Mouse (Mus musculus) embryonic stem cell, embryonic (primary cell): ENCODE results near the gene Mrpl12.

Source experiments
- CTCF ChIA-PET, 4 experiments: fragments of 300-600 bp in 2 of 4; fragments of 350-600 bp in 2 of 4; sonication (Branson Sonifier 250); formaldehyde crosslinking; loops; one replicate each; lab custom pipeline; 2022; ENCODE audit warnings: inconsistent platforms in 2 of 4; lab: Charles Lee
- POLR2A ChIA-PET, 4 experiments: fragments of 300-600 bp in 2 of 4; fragments of 350-600 bp in 2 of 4; sonication (Branson Sonifier 250); formaldehyde crosslinking; loops; one replicate each; lab custom pipeline; 2022; ENCODE audit warnings: antibody characterized with exemption in 4 of 4, inconsistent platforms in 1 of 4; lab: Charles Lee

The Mrpl12 gene

DNA sequence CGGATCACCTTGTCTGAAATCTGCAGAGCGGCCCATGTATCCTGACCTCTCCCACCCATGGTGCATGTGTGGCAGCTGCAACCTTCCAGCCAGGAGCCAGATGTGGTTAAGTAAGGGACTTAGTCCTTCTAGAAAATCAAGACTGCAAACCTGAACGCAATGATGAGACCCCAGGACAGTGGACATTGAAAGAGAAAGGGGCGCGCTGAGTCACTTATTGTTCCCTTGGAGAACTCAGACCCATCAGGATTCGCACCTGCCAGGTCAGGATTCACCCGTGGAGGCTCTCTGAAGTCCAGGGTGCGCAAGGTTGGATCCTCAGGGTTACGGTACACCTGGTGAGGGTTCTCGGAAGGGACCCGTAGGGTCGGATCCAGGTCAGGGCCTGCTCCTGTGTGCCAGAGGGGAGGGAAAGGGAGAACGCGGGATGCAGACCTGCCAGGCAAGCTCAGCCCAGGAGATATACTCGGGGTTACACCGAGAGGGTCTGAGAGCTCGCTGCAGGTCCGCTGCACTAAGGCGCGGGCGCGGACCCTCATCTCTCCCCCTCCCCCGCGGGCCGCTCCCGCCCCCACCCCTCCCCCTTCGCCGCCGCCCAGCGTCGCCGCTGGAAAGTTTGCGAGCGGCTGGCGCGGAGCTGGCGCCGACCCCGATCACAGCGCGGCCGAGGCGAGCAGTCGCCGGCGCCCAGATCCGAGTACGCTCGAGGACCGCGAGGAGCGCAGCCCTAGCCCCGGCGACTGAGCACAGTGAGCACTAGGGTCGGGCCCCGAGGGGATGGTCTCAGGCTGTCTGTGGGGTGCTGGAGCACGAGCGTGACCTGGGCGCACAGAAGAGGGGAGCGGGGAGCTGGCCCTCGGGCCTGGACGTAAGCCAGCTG is 45.9 kb downstream of the Mrpl12 start, which contains the start of gene Gcgr:
Gene Gcgr, plus strand, starts transcription at position 615 of the 880 bp plus-strand sequence.
- POLR2A ChIA-PET = interaction anchor here in 3 of 4 experiments (0.6 to 3.6 kb wide), 30 partner anchors 9 to 552 kb away, joined by 3 to 18 read pairs (median 4); partner anchors contain the start of genes P4hb (in 3 of the 3), Mrpl12 (in 2 of the 3), Aspscr1 (in 1 of the 3) and Fasn (in 1 of the 3)
- CTCF ChIA-PET = interaction anchor here (0.5 to 2.6 kb wide), 16 partner anchors 12 to 911 kb away, joined by 3 to 9 read pairs (median 4); partner anchors contain the start of gene Slc25a10 (in 1 of the 4)

DNA sequence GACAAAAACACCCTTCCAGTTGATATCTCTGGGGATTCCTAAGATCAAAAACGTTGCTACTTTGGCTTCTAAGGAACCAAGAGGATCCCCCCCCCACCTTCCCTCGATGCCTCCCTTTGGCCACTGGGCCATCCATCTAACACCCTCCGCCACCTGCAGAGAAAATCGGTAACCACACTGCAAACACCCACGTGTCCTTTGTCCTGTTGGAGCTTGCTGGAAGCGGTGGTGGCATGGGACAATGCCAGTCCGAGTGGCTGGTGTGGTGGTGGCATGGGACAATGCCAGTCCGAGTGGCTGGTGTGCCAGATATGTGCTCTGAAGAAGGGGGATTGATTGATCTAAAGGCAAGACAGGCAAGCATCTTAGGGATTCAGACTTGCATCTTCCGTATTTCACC is 47.2 kb downstream of the Mrpl12 start:
- CTCF ChIA-PET = interaction anchor here in 3 of 4 experiments (0.6 to 2.6 kb wide), 8 partner anchors 10 to 608 kb away, joined by 3 to 9 read pairs (median 3); no protein-coding TSS in a partner anchor
- POLR2A ChIA-PET = interaction anchor here in 3 of 4 experiments (0.6 to 3.6 kb wide), 17 partner anchors 9 to 112 kb away, joined by 3 to 18 read pairs (median 5); partner anchors contain the start of genes P4hb (in 3 of the 3), Pycr1 (in 1 of the 3) and Slc25a10 (in 1 of the 3)

DNA sequence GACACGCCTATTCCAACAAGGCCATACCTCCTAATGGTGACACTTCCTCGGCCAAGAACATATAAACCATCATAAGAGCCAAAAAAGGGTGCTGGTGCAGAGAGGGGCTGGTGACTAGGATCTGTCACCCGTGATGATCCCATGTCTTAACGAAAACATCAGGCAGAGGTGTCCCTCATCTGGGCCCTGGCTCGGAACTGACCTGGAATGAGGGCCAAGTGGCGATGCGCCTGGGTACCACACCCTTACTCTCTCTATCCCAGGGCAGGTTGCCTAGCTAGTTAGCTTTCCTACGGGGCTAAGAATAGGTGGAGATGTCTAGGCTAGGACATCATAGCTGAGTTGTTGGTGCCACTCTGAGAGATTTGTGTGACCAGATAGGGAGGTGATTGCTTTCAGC is 49.7 kb downstream of the Mrpl12 start:
- ChIA-PET POLR2A (interaction anchor here in 2 of 4 experiments (0.8 to 1.8 kb wide), 8 partner anchors 9 to 209 kb away, joined by 3 to 5 read pairs (median 3); partner anchors contain the start of genes Arl16 (in 1 of the 2), P4hb (in 1 of the 2) and Ppp1r27 (in 1 of the 2)), CTCF (no interaction called here)

DNA sequence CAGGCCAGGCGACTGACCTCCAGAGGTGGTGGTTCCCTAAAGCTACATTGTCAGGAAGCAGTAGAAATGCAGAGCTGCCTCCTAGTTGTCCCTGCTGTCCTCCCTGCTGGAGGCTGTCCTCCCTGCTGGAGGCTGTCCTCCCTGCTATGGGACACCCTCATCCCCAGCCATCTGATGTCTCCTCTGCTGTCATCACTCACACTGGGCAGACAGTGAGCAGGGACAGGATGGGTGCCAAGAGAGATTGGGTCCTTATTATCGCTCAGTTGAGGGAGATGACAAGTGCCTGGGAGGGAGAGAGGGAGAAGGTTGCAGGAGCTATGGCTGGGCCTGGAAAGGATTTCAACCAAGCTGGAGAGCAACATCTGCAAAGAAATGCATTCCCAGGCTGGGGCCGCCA is 50.7 kb downstream of the Mrpl12 start:
- POLR2A ChIA-PET = interaction anchor here in 2 of 4 experiments (0.8 to 1.8 kb wide), 5 partner anchors 8 to 207 kb away, joined by 3 to 5 read pairs (median 4); partner anchors contain the start of gene Arl16 (in 2 of the 2)
- CTCF ChIA-PET = no interaction called here

DNA sequence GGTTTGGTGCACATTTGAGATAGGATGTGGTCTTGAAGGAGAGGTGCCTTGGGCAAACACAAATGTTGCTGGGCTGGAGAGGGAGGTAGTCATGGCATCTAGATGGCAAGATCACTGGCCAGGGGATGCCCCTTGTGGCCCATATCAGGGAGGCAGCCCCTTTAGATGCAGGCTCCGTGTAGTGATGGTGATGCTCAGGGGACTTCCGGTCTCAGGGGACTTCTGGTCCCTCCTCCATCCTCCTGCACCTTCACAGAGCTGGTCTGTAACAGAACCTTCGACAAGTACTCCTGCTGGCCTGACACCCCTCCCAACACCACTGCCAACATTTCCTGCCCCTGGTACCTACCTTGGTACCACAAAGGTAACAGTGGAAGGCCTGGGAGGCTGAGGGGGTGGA is 51.4 kb downstream of the Mrpl12 start:
- POLR2A ChIA-PET = interaction anchor here in 1 of 4 experiments (1.1 to 1.4 kb wide), 3 partner anchors 15 to 68 kb away, joined by 3 to 4 read pairs (median 4); partner anchors contain the start of genes Arl16 and Ppp1r27
- CTCF ChIA-PET = interaction anchor here in 1 of 4 experiments (0.9 to 1.0 kb wide), 2 partner anchors 44 to 46 kb away, joined by 3 read pairs; no protein-coding TSS in a partner anchor

DNA sequence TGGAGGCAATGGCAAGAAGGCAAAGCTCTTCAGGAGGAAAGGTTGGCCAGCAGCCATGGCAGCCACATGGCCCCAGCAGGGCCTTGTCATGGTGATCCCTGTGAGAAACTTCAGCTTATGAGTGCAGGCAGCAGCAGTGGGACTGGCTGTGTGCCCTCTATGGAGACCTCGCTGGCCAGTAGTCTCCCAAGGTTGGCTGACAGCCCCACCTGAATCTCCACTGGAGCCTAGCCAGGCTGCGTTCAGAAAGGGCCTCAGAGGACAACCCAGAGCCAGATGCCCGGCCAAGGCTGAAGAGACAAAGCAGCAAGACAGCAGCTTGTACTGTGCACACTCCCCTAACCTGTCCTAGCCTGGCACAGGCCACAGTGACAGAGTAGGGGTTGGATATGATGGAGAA is 54.1 kb downstream of the Mrpl12 start:
- ChIA-PET CTCF (interaction anchor here in 1 of 4 experiments (1.2 to 1.3 kb wide), 2 partner anchors 41 to 238 kb away, joined by 3 read pairs; no protein-coding TSS in a partner anchor), POLR2A (interaction anchor here in 3 of 4 experiments (0.7 to 1.9 kb wide), 17 partner anchors 8 to 238 kb away, joined by 3 to 11 read pairs (median 4); partner anchors contain the start of genes P4hb (in 2 of the 3), Dcxr (in 1 of the 3), Gcgr (in 1 of the 3) and Mrpl12 (in 1 of the 3))
